Mouse (Mus musculus): Measurements from ENCODE around the gene Slc38a2.

DNA sequence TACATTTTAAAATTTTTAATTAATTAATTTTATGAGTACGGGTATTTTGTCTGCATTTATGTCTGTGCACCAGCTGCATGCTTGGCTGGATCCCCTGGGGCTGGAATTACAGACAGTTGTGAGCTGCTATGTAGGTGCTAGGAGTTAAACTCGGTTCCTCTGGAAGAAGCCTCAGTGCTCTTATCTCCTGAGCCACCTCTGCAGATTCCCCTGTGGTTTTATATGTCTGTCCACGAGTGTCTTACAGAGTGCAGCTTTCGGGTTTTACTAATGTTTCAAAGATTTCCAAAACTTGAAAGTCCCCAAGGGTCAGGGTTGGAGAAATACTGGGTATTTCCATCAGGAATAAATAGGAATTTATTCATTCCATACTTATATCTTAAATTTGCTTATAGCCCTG is 40.6 kb upstream of the Slc38a2 start:
- TF ChIP-seq POLR2A (IDR thresholded peaks at IDR 0.05; ENCODE audit: insufficient read depth, low read length) (no peak), CTCF (IDR thresholded peaks at IDR 0.05; ENCODE audit: low read depth, low read length) (no peak), EP300 (IDR thresholded peaks at IDR 0.05; ENCODE audit: insufficient read depth, low read depth, low read length) (no peak)
